Mouse (Mus musculus) lung, embryonic 16.5 days (tissue): Measurements from ENCODE around the gene Slc4a11. TPM values are rescaled to one million over a fixed set of nuclear protein-coding genes. Genes with fewer than 3 reads are reported as not detected.
A peak's percentile ranks its signal among the peaks of the same experiment; 100 is the strongest.

Experiments used
- ATAC-seq: fragments of 200-750 bp; cut with Nextera tagmentation; 2 replicates; pipeline ENCODE4 v1.8.0; 2017; ENCODE audit warnings: low read depth, mild to moderate bottlenecking, moderate library complexity
- H3K27ac ChIP-seq: fragments of 300-500 bp; sonication (generic); 2 replicates; pipeline ENCODE4 v1.5.1; 2014; ENCODE audit warnings: mild to moderate bottlenecking, control low read depth, low read length
- H3K27me3 ChIP-seq: fragments of 300-500 bp; sonication (generic); 2 replicates; pipeline ENCODE4 v1.6.1; 2014; ENCODE audit warnings: low read depth, low read length, mixed read lengths; ENCODE audit not compliant: control insufficient read depth, insufficient read depth
- H3K36me3 ChIP-seq: fragments of 300-500 bp; sonication (generic); 2 replicates; pipeline ENCODE4 v1.6.1; 2014; ENCODE audit warnings: low read length; ENCODE audit not compliant: control insufficient read depth, insufficient read depth
- H3K4me1 ChIP-seq: fragments of 300-500 bp; sonication (generic); replicated peaks from 2 replicates; pipeline ENCODE4 v1.6.1; 2014; ENCODE audit warnings: low read length, mixed read lengths; ENCODE audit not compliant: control insufficient read depth, insufficient read depth
- H3K4me2 ChIP-seq: fragments of 300-500 bp; sonication (generic); 2 replicates; pipeline ENCODE4 v1.6.1; 2014; ENCODE audit warnings: low read depth, low read length, control low read depth
- H3K4me3 ChIP-seq: fragments of 300-500 bp; sonication (generic); 2 replicates; pipeline ENCODE4 v1.5.1; 2014; ENCODE audit warnings: mild to moderate bottlenecking, low read length, control low read depth
- H3K9ac ChIP-seq: fragments of 300-500 bp; sonication (generic); 2 replicates; pipeline ENCODE4 v1.6.1; 2014; ENCODE audit warnings: low read length, control low read depth
- H3K9me3 ChIP-seq: fragments of 300-500 bp; sonication (generic); 2 replicates; pipeline ENCODE4 v1.6.1; 2016; ENCODE audit warnings: low read length; ENCODE audit not compliant: control insufficient read depth
- WGBS: fragments of 180-500 bp; shearing (Covaris S2); extraction: QIAGEN DNeasy Blood & Tissue Kit; methylation state at CpG from one replicate; pipeline ENCODE4 v1.1.7; 2014; 5-methylcytosine and 5-hydroxymethylcytosine counted together
- polyA plus RNA-seq: library from polyadenylated mRNA; unstranded; fragments of >200 nt; fragmentation: Nextera tagmentation; extraction: Ambion mirVana; gene quantifications from 2 replicates; pipeline ENCODE4 v1.2.1, GENCODE M21; 2015

Slc4a11 gene
- polyA plus RNA-seq, 1 experiment from 2014 or later: 0.53 TPM

DNA sequence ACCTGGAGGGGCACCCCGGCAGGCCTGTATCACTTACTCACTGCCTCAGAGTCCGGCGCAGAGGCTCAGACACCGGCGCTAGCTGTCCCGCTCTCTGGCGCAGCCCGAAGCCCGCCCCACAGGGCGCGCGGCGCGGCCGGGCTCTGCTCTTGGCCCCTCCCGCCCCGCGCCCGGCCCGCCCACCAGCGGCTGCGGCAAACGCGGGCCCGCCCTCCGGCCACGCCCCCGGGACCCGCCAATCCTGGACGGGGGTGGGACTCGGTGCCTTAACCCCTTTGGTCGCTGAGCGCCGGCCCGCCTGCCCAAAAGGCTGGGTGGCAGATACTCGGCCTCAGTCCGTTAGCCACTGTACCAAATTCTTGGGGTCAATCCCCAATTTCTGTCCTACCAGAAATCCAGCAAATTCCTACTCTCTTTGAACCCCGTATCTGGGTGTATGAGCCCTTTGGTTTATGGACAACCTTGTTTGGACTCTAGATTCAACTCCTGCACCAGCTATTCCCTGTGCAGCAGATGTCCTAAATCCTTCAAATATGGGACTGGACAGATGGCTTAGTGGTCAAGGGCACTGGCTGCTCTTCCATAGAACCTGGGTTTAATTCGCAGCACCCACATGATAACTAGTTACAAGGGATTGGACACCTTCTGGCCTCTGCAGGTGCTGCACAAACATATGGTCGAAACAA, 54.5 kb downstream of the Slc4a11 start, which contains the start of gene Lzts3:
TSS of gene Lzts3 (minus strand) at position 120 of the 686 bp plus-strand sequence.
- Histone ChIP-seq H3K4me1 (peaks cover 2% of the 10 kb centered on the region; the same call in 1 of the 2 replicates), H3K9ac (peak within 1 kb of the TSS; percentile 76), H3K27me3 (no peaks in the 10 kb centered on the region; the same call in 1 of the 2 replicates), H3K36me3 (no peaks in the 10 kb centered on the region), H3K9me3 (no peaks in the 10 kb centered on the region), H3K4me3 (peak within 1 kb of the TSS; percentile 68), H3K4me2 (peak within 1 kb of the TSS; percentile 96), H3K27ac (no peak within 1 kb of the TSS)
- peak; percentile 99 for ATAC-seq
- 4% methylated on average over 23 of the region's 40 CpGs for WGBS

DNA sequence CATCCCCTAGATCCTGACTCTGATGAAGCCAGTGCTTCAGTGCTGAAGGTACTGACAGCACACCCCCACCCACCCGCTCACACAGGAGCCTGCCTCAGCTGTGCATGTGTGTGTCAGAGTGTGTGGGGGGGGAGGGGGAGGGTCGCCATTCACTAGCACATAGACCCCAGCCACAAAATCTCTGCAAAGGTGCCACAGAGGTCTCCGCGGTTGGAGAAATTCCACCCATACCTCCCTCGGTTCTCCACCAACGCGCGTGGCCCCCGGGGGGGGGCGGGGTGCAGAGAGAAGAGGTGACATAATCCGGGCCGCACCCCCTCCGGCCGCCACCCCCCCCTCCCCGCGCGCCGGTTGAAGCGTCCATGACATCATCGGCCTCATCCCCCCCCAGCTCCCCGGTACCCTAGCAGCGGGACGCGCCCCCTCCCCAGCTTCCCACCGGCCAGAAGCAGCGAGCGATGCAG, 55.1 kb downstream of the Slc4a11 start:
- H3K9ac ChIP-seq: peak overlapping the region; percentile 76
- 0% methylated on average over 22 of the region's 27 CpGs for WGBS
- H3K36me3 ChIP-seq: no peaks in the 10 kb centered on the region
- H3K27ac ChIP-seq: no peak overlapping the region
- H3K9me3 ChIP-seq: no peaks in the 10 kb centered on the region
- H3K27me3 ChIP-seq: peaks cover 1% of the 10 kb centered on the region; the same call in 1 of the 2 replicates
- peak overlapping the region; percentile 96 for H3K4me2 ChIP-seq
- ATAC-seq: peak; percentile 46
- peak overlapping the region; percentile 68 for H3K4me3 ChIP-seq
- peaks cover 2% of the 10 kb centered on the region; the same call in 1 of the 2 replicates for H3K4me1 ChIP-seq

DNA sequence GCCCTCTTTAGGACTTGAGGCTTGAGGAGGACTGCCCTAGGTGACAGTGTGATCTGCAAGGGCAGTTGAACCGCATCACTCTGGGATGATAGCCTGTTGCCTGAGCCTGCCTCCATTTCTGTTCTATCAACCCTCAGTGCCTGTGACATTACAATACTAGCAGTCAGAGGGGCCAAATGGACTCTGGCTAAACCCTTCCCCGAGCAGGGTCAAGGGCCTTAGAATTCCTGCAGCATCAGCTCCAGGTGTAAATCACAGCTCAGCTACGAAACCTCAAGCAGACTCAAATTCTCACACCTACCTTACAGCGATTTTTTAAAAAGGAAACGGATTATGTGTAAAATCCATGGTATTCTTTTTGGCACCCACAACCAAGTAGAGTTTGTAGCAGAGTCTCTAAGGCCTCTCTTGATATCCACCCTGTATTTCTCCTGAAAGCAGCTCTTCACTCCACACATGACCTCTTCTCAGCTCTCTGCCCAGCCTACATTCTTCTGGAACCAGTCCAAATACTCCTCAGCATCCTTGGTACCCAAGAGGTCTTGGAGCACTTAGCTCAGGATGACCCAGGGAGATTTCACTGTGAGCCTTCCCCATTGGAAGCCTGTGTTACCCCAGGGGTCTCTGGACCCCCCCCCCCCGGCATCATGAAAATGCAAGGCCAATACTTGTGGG, 55.8 kb downstream of the Slc4a11 start:
- no peak overlapping the region for H3K4me3 ChIP-seq
- peaks cover 2% of the 10 kb centered on the region; the same call in 1 of the 2 replicates for H3K4me1 ChIP-seq
- H3K9ac ChIP-seq: no peak overlapping the region
- no peak overlapping the region for H3K27ac ChIP-seq
- H3K36me3 ChIP-seq: no peaks in the 10 kb centered on the region
- H3K27me3 ChIP-seq: peaks cover 9% of the 10 kb centered on the region; the same call in 1 of the 2 replicates
- ATAC-seq: no peak
- no peaks in the 10 kb centered on the region for H3K9me3 ChIP-seq
- 54% methylated on average over 6 of the region's 6 CpGs for WGBS
- H3K4me2 ChIP-seq: no peak overlapping the region

DNA sequence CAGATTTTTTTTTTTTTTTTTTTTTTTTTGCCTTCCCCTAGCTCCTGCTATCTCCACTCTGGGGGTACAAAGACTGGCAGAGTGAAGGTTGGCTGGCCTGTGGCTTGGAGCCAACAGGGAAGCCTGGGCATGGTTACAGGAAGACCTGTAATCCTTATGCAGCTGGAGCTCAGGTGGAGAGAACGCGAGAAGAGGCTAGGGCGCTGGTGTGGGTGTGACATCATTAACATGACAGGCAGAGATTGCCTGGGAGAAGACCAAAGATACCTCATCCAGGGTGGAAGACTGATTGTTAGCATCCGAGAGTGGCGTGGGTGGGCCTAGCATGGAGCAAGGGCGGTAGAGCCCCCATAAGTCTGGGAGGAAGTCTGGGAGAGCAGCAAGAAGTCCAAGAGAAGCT, 58.0 kb downstream of the Slc4a11 start:
- no peak overlapping the region for H3K27ac ChIP-seq
- H3K4me2 ChIP-seq: no peak overlapping the region
- WGBS: 76% methylated on average over 6 of the region's 6 CpGs
- no peak for ATAC-seq
- peaks cover 29% of the 10 kb centered on the region for H3K27me3 ChIP-seq
- H3K4me3 ChIP-seq: no peak overlapping the region
- no peak overlapping the region for H3K9ac ChIP-seq
- no peaks in the 10 kb centered on the region for H3K36me3 ChIP-seq
- H3K9me3 ChIP-seq: no peaks in the 10 kb centered on the region
- peaks cover 15% of the 10 kb centered on the region for H3K4me1 ChIP-seq

DNA sequence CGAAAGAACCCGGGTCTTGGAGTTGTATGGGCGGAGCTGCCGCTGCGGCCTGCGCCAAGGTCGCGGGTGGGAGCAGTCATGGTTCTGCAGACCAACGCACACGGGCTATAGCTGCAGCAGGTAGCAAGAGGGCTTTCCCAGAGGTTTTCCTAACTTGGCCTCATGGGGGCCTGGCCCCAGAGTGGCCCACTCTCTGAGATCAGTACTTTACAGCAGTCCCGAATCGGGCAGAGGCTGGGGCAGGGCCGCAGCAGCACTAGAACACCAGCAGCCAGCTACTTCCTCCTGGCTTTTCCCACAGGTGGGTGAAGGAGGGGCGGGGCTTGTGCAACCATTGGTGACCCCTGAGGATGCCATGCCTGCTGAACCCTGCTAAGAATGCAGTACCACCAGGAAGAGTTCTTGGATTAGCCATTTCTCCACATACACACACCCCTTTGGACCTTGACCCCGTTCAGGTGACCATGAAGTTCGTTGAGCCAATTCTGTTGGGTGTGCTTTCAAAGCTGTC, 59.2 kb downstream of the Slc4a11 start:
- Histone ChIP-seq H3K27ac (no peak overlapping the region), H3K27me3 (peaks cover 37% of the 10 kb centered on the region), H3K36me3 (no peaks in the 10 kb centered on the region), H3K9me3 (no peaks in the 10 kb centered on the region), H3K4me2 (no peak overlapping the region), H3K4me3 (no peak overlapping the region), H3K4me1 (peaks cover 17% of the 10 kb centered on the region), H3K9ac (no peak overlapping the region)
- 26% methylated on average over 16 of the region's 16 CpGs for WGBS
- no peak for ATAC-seq

DNA sequence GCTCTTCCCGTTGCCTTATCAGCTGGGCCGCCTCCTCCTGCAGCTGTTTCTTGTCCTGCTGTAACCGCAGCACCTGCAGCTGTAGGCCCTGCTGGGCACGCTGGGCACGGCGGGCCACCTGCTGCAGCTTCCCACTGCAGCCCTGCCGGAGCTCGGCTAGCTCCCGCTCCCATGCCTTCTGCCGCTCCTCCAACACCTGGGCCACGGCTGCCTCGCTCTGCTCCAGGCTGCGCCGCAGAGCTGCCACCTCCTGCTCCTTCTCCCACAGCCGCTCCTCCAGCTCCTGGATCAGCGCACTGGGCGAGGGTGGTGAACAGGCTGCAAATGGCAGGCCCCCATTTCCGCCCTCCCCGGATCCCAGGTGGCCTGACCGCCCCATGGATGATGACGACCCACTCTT, 61.5 kb downstream of the Slc4a11 start:
- peaks cover 14% of the 10 kb centered on the region for H3K4me1 ChIP-seq
- ATAC-seq: peak; percentile 34; the same call in 1 of the 2 replicates

DNA sequence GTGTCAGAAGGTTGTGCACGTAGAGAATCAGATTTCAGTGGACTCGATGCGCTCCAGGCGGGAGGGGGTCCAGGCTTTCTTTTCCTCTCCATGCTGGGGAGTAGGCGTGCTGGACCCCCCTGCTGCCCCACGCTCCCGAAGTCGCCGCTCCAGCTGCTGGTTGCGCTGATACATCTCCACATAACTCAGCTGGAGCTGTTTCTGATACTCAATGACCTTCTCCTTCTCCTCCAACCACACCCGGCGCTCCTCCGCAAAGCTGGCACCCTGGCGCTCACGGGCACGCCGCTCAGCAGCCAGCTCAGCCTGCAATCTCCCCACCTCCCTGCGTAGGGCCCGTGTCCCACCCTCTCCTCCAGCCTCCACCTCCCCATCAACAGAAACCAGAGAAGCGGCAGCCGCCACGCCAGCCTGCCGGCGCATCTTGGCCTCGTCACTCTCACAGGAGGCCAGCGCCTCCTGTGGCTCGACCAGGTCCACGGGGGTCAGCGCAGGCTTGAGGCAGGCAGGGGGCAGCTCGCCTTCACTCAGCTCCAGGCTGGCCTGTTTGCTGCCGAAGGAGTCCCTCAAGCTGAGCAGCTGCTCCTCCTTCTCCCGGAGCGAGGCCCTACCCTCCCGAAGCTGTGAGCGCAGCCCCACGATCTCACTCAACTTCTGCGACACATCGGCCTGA, 62.4 kb downstream of the Slc4a11 start:
- H3K9me3 ChIP-seq: no peaks in the 10 kb centered on the region
- H3K27ac ChIP-seq: no peak overlapping the region
- peaks cover 37% of the 10 kb centered on the region for H3K27me3 ChIP-seq
- 2% methylated on average over 38 of the region's 38 CpGs for WGBS
- H3K4me3 ChIP-seq: peak overlapping the region; percentile 48
- no peaks in the 10 kb centered on the region for H3K36me3 ChIP-seq
- ATAC-seq: peak; percentile 62
- H3K9ac ChIP-seq: peak overlapping the region; percentile 61
- peaks cover 14% of the 10 kb centered on the region for H3K4me1 ChIP-seq
- peak overlapping the region; percentile 77 for H3K4me2 ChIP-seq

More for the DNA sequence above, 61.5 kb downstream of the Slc4a11 start:
- H3K9ac ChIP-seq: no peak overlapping the region
- no peaks in the 10 kb centered on the region for H3K9me3 ChIP-seq
- peak overlapping the region; percentile 77; the same call in 1 of the 2 replicates for H3K4me2 ChIP-seq
- 24% methylated on average over 21 of the region's 21 CpGs for WGBS
- peaks cover 37% of the 10 kb centered on the region for H3K27me3 ChIP-seq
- H3K36me3 ChIP-seq: no peaks in the 10 kb centered on the region
- no peak overlapping the region for H3K27ac ChIP-seq
- H3K4me3 ChIP-seq: peak overlapping the region; percentile 48
